Mouse (Mus musculus) liver, postnatal 0 days (tissue): ENCODE data around the gene Opa3.

Experiments
- CTCF ChIP-seq: sonication (generic); IDR thresholded peaks from 2 replicates; pipeline ENCODE4 v1.5.1; 2016; ENCODE audit warnings: antibody characterized with exemption, low read depth
- EP300 ChIP-seq: IDR thresholded peaks from 2 replicates; pipeline ENCODE4 v1.6.1; 2016; ENCODE audit warnings: antibody characterized with exemption, low read depth, mild to moderate bottlenecking

GRCm38 (mm10) chr7:19246855-19247254 lies 18.7 kb downstream of the Opa3 start:
- TF ChIP-seq EP300, result no peak
- no peak for TF ChIP-seq CTCF
